Mouse (Mus musculus): ENCODE measurements around the gene Sorcs1.

The Sorcs1 gene

GRCm38 (mm10) chr19:50677903-50678896, at the start of gene Sorcs1:
Gene Sorcs1 (minus strand): TSS chr19:50678646.
- DNase-seq (ENCODE audit: low spot score), result no peak

DNA sequence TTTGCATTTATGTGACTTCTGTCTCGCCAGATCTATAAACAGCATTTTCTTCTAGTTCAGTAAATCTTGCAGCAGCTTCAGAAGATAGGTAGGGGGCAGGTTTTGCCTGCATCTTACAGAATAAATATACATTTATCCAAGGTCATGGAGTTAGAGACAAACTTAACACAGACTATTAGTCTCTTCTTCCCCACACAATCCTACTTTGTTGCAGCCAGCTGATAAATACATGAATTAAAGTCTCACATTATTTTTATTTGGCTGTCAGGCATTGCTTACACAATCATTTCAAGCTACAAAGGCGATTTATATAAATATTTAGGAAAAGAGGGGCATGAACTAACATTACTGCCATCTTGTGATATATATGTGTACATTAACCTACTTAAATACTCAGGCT, 4.8 kb upstream of the Sorcs1 start:
- no peak for DNase-seq (ENCODE audit: low spot score)

GRCm38 (mm10) chr19:50678946-50679345, 500 bp upstream of the Sorcs1 start:
- no peak for DNase-seq (ENCODE audit: low spot score)

- DNase-seq (ENCODE audit: low spot score), result no peak
Measured at GRCm38 (mm10) chr19:50676578-50677524, 1.6 kb downstream of the Sorcs1 start.

- no peak for DNase-seq (ENCODE audit: low spot score)
Measured at GRCm38 (mm10) chr19:50674921-50675320, 3.5 kb downstream of the Sorcs1 start.

- no peak for DNase-seq (ENCODE audit: low spot score)
Measured at GRCm38 (mm10) chr19:50667516-50667915, 10.9 kb downstream of the Sorcs1 start.

- DNase-seq (ENCODE audit: low spot score), result no peak
Measured at GRCm38 (mm10) chr19:50664311-50664710, 14.1 kb downstream of the Sorcs1 start.

DNA sequence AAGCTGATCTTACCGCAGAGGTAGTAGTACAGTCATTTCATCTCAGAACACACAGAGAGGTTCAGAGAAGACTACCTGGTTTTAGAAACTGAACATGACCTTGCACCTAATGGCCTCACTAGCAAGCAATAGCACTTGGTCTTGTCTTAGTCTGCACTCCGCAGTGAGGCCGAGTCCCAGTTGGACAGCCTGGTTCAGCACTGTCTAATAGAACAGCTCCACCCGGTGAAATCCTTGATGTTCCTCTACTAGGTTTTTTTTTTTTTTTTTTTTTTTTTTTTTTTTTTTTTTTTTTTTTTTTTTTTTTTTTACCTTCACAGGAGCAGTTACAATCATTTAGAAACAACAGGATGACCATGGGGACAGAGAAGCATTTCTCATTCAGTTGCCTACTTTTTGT, 19.3 kb downstream of the Sorcs1 start:
- DNase-seq (ENCODE audit: low spot score), result no peak

DNA sequence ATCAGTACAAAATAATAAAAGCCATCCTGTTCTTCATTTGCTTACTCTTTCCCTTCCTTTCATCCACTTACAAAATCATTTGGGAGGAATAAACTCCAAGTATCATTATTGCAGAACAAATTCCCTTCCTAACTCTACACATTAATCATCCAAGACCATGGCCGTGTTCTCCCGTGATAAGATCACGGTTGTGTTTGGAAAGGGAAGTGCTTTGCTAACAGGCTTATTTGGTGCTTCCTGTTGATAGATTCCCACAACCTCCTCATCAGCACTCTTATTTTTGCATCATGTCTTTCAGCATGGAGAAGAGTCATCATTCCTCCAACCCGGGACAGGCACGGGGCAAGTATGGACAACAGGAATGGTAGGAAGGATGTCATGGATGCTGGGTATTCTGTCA, 25.7 kb downstream of the Sorcs1 start:
- DNase-seq (ENCODE audit: low spot score), result no peak

- DNase-seq (ENCODE audit: low spot score), result no peak
Measured at GRCm38 (mm10) chr19:50643836-50644235, 34.6 kb downstream of the Sorcs1 start.

GRCm38 (mm10) chr19:50642121-50642520, 36.3 kb downstream of the Sorcs1 start:
- DNase-seq (ENCODE audit: low spot score), result no peak

DNA sequence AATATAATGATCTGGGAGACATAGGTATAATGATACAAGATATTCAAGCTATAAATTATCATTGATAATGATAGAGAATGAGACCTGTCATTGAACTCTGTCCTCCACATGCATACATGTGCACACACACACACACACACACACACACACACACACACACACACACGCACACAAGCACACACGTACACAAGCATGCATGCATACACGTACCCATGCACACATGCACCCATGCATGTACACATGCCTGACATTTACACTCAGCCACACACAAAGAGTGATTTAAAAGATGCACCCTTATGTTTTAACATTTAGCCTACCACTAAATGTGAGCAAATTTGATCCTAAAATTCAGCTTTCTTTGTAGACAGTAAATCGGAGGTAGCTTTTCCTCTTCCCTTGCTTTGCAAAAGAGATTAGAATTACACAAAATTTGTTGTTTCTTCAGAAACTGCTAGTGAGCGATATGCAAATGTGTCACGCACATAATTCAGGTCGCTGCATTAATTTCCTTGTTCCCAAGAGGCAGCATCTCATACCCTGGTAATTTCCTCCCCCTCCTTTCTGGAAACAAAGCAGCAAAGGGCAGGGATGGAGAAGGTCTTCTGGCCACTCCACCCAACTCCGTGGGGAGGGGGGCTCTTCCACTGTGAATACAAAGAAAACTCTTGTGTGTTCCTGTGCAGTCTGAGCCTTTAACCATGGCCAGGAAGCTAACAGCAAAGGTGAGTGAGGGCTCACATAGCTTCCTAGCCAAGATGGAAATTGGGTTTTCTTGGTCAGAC, 38.0 kb downstream of the Sorcs1 start:
- DNase-seq (ENCODE audit: low spot score), result no peak

- no peak for DNase-seq (ENCODE audit: low spot score)
Measured at GRCm38 (mm10) chr19:50638176-50638575, 40.3 kb downstream of the Sorcs1 start.

DNA sequence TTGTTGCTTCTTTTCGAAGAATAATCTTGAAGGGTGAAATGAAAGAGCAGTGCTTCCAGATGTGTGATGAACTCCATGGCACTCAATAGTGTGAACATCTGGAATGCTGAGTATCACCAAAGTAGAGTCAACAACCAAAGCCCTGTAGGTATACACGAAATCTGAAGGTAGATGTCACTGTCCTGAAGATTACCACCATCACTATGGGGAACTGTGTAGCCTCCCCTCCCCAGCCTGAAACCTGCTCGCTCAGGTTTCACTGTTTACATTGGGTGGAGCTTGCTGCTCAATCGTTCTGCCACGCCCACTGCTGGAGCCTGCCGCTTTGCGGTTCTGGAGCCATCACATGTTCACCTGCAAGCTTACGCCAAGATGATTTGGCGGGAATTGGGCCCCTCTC, 64.4 kb downstream of the Sorcs1 start:
- no peak for DNase-seq (ENCODE audit: low spot score)

DNA sequence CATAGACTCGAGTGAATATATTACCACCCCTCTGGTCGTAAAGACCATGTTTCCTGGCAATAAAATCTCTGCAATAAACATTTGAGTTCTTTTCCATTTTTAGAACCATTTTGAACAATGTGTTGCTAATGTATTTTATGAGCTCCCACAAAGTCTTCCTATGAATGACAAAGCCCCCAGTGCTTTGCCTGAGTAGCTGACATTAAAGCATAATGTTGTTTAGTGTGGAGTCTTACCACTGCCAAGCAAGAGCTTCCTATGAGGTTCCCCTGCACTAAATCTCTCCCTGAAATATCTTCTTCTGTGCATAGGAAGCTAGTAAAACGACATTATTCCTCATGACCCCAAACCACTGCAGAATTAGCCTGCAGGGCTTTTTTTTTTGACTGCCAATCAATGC, 66.8 kb downstream of the Sorcs1 start:
- no peak for DNase-seq (ENCODE audit: low spot score)

- DNase-seq (ENCODE audit: low spot score), result no peak
Measured at GRCm38 (mm10) chr19:50603882-50604281, 74.6 kb downstream of the Sorcs1 start.

- no peak for DNase-seq (ENCODE audit: low spot score)
Measured at GRCm38 (mm10) chr19:50603380-50603779, 75.1 kb downstream of the Sorcs1 start.

DNA sequence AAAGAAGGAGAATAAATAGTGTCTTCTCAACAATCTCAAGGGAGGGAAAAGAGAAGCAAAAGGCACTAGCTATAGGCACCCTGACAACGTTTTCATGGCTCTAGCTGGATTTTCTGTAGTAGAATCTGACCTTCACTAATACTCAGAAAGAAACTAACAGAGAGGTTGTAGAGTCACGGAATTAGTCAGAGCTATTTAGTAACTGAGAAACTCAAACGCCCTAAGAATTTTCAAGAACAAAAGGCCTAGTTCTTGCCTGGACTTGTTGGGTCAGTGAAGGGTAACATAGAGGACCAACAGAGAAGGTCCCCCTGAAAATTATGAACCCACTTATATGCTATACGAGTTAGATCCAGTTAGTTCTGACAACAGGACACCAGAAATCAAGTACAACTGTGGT, 81.1 kb downstream of the Sorcs1 start:
- no peak for DNase-seq (ENCODE audit: low spot score)

DNA sequence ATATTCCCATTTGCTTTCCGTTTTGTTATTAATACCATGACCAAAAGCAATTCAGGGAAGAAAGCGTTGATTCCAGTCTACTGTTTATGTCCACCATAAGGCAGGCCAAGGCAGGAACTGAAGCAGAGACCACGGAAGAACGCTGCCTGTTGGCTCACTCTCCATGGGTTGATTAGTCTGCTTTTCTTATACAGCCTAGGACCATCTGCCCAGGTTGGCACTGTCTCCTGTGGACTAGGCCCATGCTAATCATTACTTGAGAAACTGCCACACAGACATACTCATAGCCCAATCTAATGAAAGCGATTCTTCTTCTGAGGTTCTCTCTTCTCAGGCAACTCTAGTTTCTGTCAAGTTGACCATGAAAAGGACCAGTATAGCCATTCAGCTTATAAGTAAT, 92.3 kb downstream of the Sorcs1 start:
- DNase-seq (ENCODE audit: low spot score), result no peak

- no peak for DNase-seq (ENCODE audit: low spot score)
Measured at GRCm38 (mm10) chr19:50582952-50583351, 95.5 kb downstream of the Sorcs1 start.

- no peak for DNase-seq (ENCODE audit: low spot score)
Measured at GRCm38 (mm10) chr19:50569669-50570195, 108.7 kb downstream of the Sorcs1 start.

DNA sequence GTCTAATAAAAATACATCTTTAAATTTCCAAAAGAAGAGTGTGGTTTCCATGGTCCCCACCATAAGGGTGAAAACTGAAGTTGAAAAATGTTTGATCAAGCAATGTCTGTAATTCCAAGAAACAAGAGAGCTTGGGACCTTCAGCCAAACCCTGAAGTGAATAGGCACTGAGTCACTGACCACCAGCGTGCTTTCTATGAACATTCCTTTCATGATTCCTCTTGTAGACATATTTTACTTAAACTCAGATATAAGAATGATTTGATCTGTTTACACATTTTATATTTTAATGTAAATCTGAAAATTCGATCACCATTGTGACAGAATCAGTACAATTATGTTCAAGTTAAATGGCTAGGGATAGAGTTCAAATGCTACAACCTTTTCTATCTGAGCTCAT, 112.1 kb downstream of the Sorcs1 start:
- no peak for DNase-seq (ENCODE audit: low spot score)

Data from layer of hippocampus, adult 9-10 months (tissue).